Comparison of ENCODE assay signal across 8 mouse cellular contexts in the genomic region with DNA sequence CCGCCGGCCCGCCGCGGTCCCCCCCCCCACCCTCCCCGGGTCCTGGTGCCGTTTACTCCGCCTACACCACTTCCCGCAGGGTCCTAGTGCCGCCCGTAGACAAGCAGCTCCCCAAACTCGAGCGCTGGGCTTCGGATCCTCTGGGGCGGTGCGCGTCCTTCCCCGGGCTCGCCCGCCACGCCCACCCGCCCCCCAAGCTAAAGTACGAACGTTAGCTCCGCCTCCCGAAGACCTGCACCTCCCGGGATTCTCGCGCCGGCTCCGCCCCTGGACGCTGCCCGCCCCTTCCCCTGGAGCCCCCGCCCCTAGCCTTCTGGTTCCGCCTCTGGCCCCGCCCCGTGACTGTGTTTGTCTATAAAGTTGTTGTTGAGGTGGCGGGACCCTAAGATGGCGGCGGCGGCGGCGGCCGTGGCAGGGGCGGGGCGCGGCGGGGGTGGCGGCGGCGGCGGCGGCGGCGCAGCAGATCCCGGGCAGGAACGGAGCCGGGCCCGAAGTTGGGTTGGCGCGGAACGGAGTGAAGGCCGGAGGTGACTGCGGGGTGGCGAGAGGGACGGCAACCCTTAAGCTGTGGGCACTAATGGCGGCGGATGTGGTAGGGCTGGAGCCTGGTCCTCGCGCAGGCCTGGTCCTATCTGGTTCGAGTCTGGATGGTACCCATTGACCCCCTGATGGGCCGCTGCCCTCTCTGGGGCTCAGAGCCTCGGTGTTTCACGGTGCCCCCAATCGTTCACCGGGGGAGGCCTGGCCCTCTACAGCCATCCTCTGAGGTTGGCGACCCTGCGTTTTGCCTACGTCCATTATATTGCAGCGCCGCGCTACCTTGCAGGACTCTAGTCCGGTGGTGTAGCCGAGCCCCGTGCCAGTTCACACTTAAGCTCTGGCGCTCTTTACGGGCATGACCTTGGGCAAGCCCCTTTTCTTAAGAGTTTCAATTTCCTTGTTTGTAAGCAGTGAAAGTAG. TPM values are rescaled to one million over a fixed set of nuclear protein-coding genes. Genes with fewer than 3 reads are reported as not detected.
DNase-seq lines count a peak whose midpoint lies in the region; ATAC-seq and TF ChIP-seq lines count a peak whose summit lies in the region.

TSS of gene Drap1 (minus strand) at position 198 of the 960 bp plus-strand sequence.
TSS of gene AI837181 (plus strand) at position 363 of the 960 bp plus-strand sequence.

- H3K27ac ChIP-seq in MEL (ENCODE audit: control insufficient read depth, low read depth, low read length) = peak within 1 kb of the TSS; percentile 84
- H3K27ac ChIP-seq in cerebellum, adult 2 months (ENCODE audit: insufficient read depth, low read length) = peak within 1 kb of the TSS; percentile 82
- H3K27ac ChIP-seq in lung, embryonic 16.5 days (ENCODE audit: low read length) = peak within 1 kb of the TSS; percentile 97

- no peaks in the 10 kb centered on the region for H3K27me3 ChIP-seq in MEL (ENCODE audit: control insufficient read depth in 1 of 2, insufficient read depth in 2 of 2, low read length in 2 of 2)
- H3K27me3 ChIP-seq in cerebellum, adult 2 months (ENCODE audit: control insufficient read depth, insufficient read depth, low read length) = no peaks in the 10 kb centered on the region
- no peaks in the 10 kb centered on the region for H3K27me3 ChIP-seq in lung, embryonic 16.5 days (ENCODE audit: control insufficient read depth, insufficient read depth, low read depth, low read length)

- H3K4me1 ChIP-seq in MEL (ENCODE audit: control insufficient read depth in 1 of 2, insufficient read depth in 2 of 2, low read length in 2 of 2) = peaks cover 0 to 13% of the 10 kb centered on the region in 2 experiments; a peak in 1 of 4 replicates
- H3K4me1 ChIP-seq in cerebellum, adult 2 months (ENCODE audit: control insufficient read depth, insufficient read depth, low read length) = peaks cover 42% of the 10 kb centered on the region
- peaks cover 21% of the 10 kb centered on the region for H3K4me1 ChIP-seq in lung, embryonic 16.5 days (replicated peaks; ENCODE audit: control insufficient read depth, insufficient read depth, low read length)

- H3K79me2 ChIP-seq in MEL (ENCODE audit: control insufficient read depth, insufficient read depth, low read length, poor library complexity) = peaks cover 24% of the 10 kb centered on the region

- peak; percentile 98 for DNase-seq in MEL (ENCODE audit: low read depth, low spot score)
- peak; percentile 94 for DNase-seq in cerebellum, adult 2 months
- DNase-seq in forelimb bud, embryonic 11.5 days (ENCODE audit: low read depth, low spot score) = peak; percentile 98
- peak; percentile 68 for DNase-seq in layer of hippocampus, adult 9-10 months (ENCODE audit: low spot score)
- DNase-seq in ovary, postnatal 10 days (ENCODE audit: low spot score) = peak; percentile 88
- peak; percentile 91 to 98 for DNase-seq in thymus, postnatal 10 days (ENCODE audit: low spot score in 2 of 2)

- peak in 1 of 2 experiments; percentile 68; a peak in 3 of 4 replicates for TF ChIP-seq POLR2A in MEL (IDR thresholded peaks at IDR 0.05; ENCODE audit: control insufficient read depth in 1 of 2, insufficient read depth in 1 of 2, low read depth in 1 of 2, low read length in 2 of 2, poor library complexity in 1 of 2)
- TF ChIP-seq POLR2A in cerebellum, adult 2 months (IDR thresholded peaks at IDR 0.05; ENCODE audit: borderline replicate concordance, insufficient read depth, low read length) = peak; percentile 27; the same call in 1 of the 2 replicates

- H3K4me2 ChIP-seq in lung, embryonic 16.5 days (ENCODE audit: low read depth, low read length) = peak within 1 kb of the TSS; percentile 71

- peak within 1 kb of the TSS; percentile 96 for H3K9ac ChIP-seq in MEL (ENCODE audit: control insufficient read depth, low read depth, low read length, poor library complexity, severe bottlenecking)
- H3K9ac ChIP-seq in lung, embryonic 16.5 days (ENCODE audit: low read length) = peak within 1 kb of the TSS; percentile 98

- peak in 1 of 2 experiments; percentile 4; a peak in 1 of 4 replicates for TF ChIP-seq EP300 in MEL (IDR thresholded peaks at IDR 0.05; ENCODE audit: low read depth in 1 of 2, low read length in 2 of 2)

- ATAC-seq in hematopoietic stem cell, adult 5-6 weeks (replicated peaks in 1 of 2; ENCODE audit: insufficient read depth in 1 of 2, low FRiP score in 2 of 2, low TSS enrichment in 1 of 2, low read depth in 1 of 2, poor library complexity in 2 of 2, severe bottlenecking in 2 of 2) = peak; percentile 70 to 72
- peak; percentile 93 for ATAC-seq in lung, embryonic 16.5 days (ENCODE audit: low read depth)

- WGBS in cerebellum, adult 2 months = under 1% methylated on average over 85 of the region's 87 CpGs
- WGBS in lung, embryonic 16.5 days = under 1% methylated on average over 56 of the region's 87 CpGs

- TF ChIP-seq RAD21 in MEL (IDR thresholded peaks at IDR 0.05; ENCODE audit: low read depth, low read length) = no peak

- no peak for TF ChIP-seq CTCF in MEL (IDR thresholded peaks at IDR 0.05 in 2 of 3, conservative IDR thresholded peaks at IDR 0.05 in 1 of 3; ENCODE audit: control insufficient read depth in 1 of 3, insufficient read depth in 1 of 3, low read depth in 2 of 3, low read length in 3 of 3, poor library complexity in 1 of 3, severe bottlenecking in 1 of 3)
- TF ChIP-seq CTCF in cerebellum, adult 2 months (IDR thresholded peaks at IDR 0.05; ENCODE audit: borderline replicate concordance, insufficient read depth, low read depth, low read length) = no peak

- H3K36me3 ChIP-seq in MEL (ENCODE audit: control insufficient read depth in 1 of 2, insufficient read depth in 2 of 2, low read length in 2 of 2) = peaks cover 0 to 2% of the 10 kb centered on the region in 2 experiments; a peak in 2 of 4 replicates
- peaks cover 24% of the 10 kb centered on the region for H3K36me3 ChIP-seq in lung, embryonic 16.5 days (ENCODE audit: control insufficient read depth, insufficient read depth, low read length)

- H3K4me3 ChIP-seq in MEL (ENCODE audit: control insufficient read depth in 1 of 2, insufficient read depth in 1 of 2, low read depth in 2 of 2, low read length in 2 of 2) = peak within 1 kb of the TSS; percentile 94 to 100
- peak within 1 kb of the TSS; percentile 86 for H3K4me3 ChIP-seq in cerebellum, adult 2 months (replicated peaks; ENCODE audit: insufficient read depth, low read depth, low read length)
- peak within 1 kb of the TSS; percentile 90 for H3K4me3 ChIP-seq in lung, embryonic 16.5 days (ENCODE audit: low read length)

- H3K9me3 ChIP-seq in MEL (replicated peaks; ENCODE audit: insufficient read depth, low read length) = no peaks in the 10 kb centered on the region
- H3K9me3 ChIP-seq in lung, embryonic 16.5 days (ENCODE audit: control insufficient read depth, low read length) = no peaks in the 10 kb centered on the region

TF ChIP-seq in MEL, 35 proteins besides CTCF, POLR2A, EP300 and RAD21:
- peak; percentile 50; the same call in 1 of the 2 replicates for TF ChIP-seq USF1 (IDR thresholded peaks at IDR 0.05; ENCODE audit: low read depth, low read length)
- no peak for TF ChIP-seq MEF2A (IDR thresholded peaks at IDR 0.05; ENCODE audit: extremely low read depth, insufficient replicate concordance, low read depth, low read length, poor library complexity, severe bottlenecking)
- peak; percentile 75 for TF ChIP-seq SIN3A (IDR thresholded peaks at IDR 0.05; ENCODE audit: low read length)
- peak; percentile 76 for TF ChIP-seq HCFC1 (IDR thresholded peaks at IDR 0.05; ENCODE audit: low read depth, low read length)
- no peak for TF ChIP-seq JUND (IDR thresholded peaks at IDR 0.05; ENCODE audit: low read depth, low read length)
- TF ChIP-seq USF2 (IDR thresholded peaks at IDR 0.05; ENCODE audit: borderline replicate concordance in 1 of 2, insufficient read depth in 1 of 2, low read depth in 1 of 2, low read length in 2 of 2) = no peak
- TF ChIP-seq MXI1 (IDR thresholded peaks at IDR 0.05; ENCODE audit: low read depth, low read length) = peak; percentile 33; the same call in 1 of the 2 replicates
- TF ChIP-seq MAX (IDR thresholded peaks at IDR 0.05; ENCODE audit: low read length) = peak; percentile 27
- TF ChIP-seq NELFE (IDR thresholded peaks at IDR 0.05; ENCODE audit: low read depth, low read length) = peak; percentile 18
- peak; percentile 31; the same call in 1 of the 2 replicates for TF ChIP-seq NRF1 (IDR thresholded peaks at IDR 0.05; ENCODE audit: insufficient read depth, low read depth, low read length, poor library complexity, severe bottlenecking)
- no peak for TF ChIP-seq GABPA (IDR thresholded peaks at IDR 0.05; ENCODE audit: low read depth, low read length)
- TF ChIP-seq ELF1 (IDR thresholded peaks at IDR 0.05; ENCODE audit: low read depth, low read length) = peak; percentile 59
- TF ChIP-seq SMC3 (IDR thresholded peaks at IDR 0.05; ENCODE audit: low read depth, low read length) = no peak
- TF ChIP-seq UBTF (IDR thresholded peaks at IDR 0.05; ENCODE audit: borderline replicate concordance, insufficient read depth, low read depth, low read length) = 0 out of 2 replicates have a peak, but pooled peaks have one; percentile 82
- TF ChIP-seq GATA1 (IDR thresholded peaks at IDR 0.05; ENCODE audit: low read depth, low read length) = no peak
- TF ChIP-seq MAZ (IDR thresholded peaks at IDR 0.05; ENCODE audit: low read depth, low read length) = peak; percentile 79; the same call in 1 of the 2 replicates

RNA-seq across cellular contexts. Expression of gene Drap1, which starts in this region (rescaled TPM):
- total RNA-seq in MEL (2012; rRNA removed) = 160 and 183 TPM in 2 replicates
- polyA plus RNA-seq in MEL (2012; ENCODE audit: insufficient read depth in 1 of 2, insufficient read length in 2 of 2, low read depth in 1 of 2, low replicate concordance in 2 of 2, missing spikeins in 1 of 2) = 100 to 1,000 TPM in 1 of 2 experiments, not detected in 1; 307 TPM
- polyA plus RNA-seq in cerebellum, adult 2 months (2012; rRNA removed) = 281 and 309 TPM in 2 replicates
- total RNA-seq in hematopoietic stem cell, adult 5-6 weeks (2017) = 107 and 122 TPM in 2 replicates
- 263 and 265 TPM in 2 replicates for polyA plus RNA-seq in lung, embryonic 16.5 days (2015; fragmentation: Nextera tagmentation; extraction: Ambion mirVana)

RNA-seq across cellular contexts. Expression of gene AI837181, which starts in this region (rescaled TPM):
- total RNA-seq in MEL (2012; rRNA removed) = 8.4 and 8.9 TPM in 2 replicates
- polyA plus RNA-seq in MEL (2012; ENCODE audit: insufficient read depth in 1 of 2, insufficient read length in 2 of 2, low read depth in 1 of 2, low replicate concordance in 2 of 2, missing spikeins in 1 of 2) = 10 to 100 TPM in 1 of 2 experiments, not detected in 1; 41.3 TPM
- polyA plus RNA-seq in cerebellum, adult 2 months (2012; rRNA removed) = 130 and 134 TPM in 2 replicates
- total RNA-seq in hematopoietic stem cell, adult 5-6 weeks (2017) = 14.3 and 15.6 TPM in 2 replicates
- 20.7 and 28.3 TPM in 2 replicates for polyA plus RNA-seq in lung, embryonic 16.5 days (2015; fragmentation: Nextera tagmentation; extraction: Ambion mirVana)

Comparison
In these comparisons a context has a peak if more than half of its experiments do, and no peak if none do; other contexts are left out.
1. Peak in every context shown above with its lines: DNase-seq, ATAC-seq, H3K4me3 ChIP-seq and H3K27ac ChIP-seq.